Comparison of ENCODE assay signal across 8 mouse cellular contexts in the genomic region with DNA sequence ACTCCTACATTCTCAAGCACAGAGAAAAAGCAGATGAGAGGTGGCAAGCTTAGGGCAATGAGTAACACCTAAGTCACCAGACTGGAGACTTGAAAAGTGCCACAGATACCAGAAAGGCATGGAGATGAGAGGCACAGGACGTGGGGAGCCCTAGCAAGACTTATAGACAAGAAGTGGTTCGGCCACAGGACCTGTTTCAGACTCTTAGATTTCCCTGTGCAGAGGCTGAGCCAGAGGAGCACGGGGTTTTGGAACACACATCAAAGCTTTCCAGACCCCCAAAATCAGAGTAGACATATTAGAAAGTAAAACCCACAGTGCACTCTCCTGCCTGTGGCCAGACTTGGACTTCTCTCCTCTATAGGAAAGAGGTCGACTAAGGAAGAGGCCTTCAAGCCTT. TPM values are rescaled to one million over a fixed set of nuclear protein-coding genes. Genes with fewer than 3 reads are reported as not detected.
DNase-seq lines count a peak whose midpoint lies in the region.
"Not testable (repeated sequence)": the region's sequence is repeated elsewhere in the genome, so short reads cannot be mapped to it uniquely, and the experiment has no call there.

No protein-coding gene starts in this region.

- intact Hi-C loops in gastrocnemius, postnatal 36 days (cut with DNase I); left cerebral cortex, postnatal 25 days (cut with DNase I): not testable (repeated sequence)

- peak; percentile 61 for DNase-seq in NIH3T3 (ENCODE audit: low read depth)
- peak; percentile 34 to 49 for DNase-seq in cerebellum, postnatal 10 days
- peak; percentile 61 to 85 for DNase-seq in gastrocnemius, postnatal 36 days
- DNase-seq in kidney, adult 9 months = peak; percentile 58
- DNase-seq in left cerebral cortex, postnatal 25 days (ENCODE audit: low spot score in 2 of 2) = peak; percentile 71 to 75
- DNase-seq in mesoderm, embryonic 11.5 days (ENCODE audit: low read depth, low spot score) = peak; percentile 12
- peak; percentile 71 for DNase-seq in spleen, adult 18-20 months
- peak; percentile 85 for DNase-seq in urinary bladder, postnatal 25 days (ENCODE audit: low spot score)

RNA-seq across cellular contexts. Expression of a gene that starts 12.0 kb away (rescaled TPM):
- total RNA-seq in gastrocnemius, postnatal 36 days (2021) = 1 to 10 TPM; 9.3 to 9.9 TPM
- total RNA-seq in left cerebral cortex, postnatal 25 days (2021) = 10 to 100 TPM; 48.2 to 69.5 TPM

RNA-seq across cellular contexts. Expression of a gene that starts 20.9 kb away (rescaled TPM):
- 10 to 100 TPM; 26.6 to 27.9 TPM for total RNA-seq in gastrocnemius, postnatal 36 days (2021)
- 10 to 100 TPM; 68.7 to 71.5 TPM for total RNA-seq in left cerebral cortex, postnatal 25 days (2021)

Comparison
In these comparisons a context has a peak if more than half of its experiments do, and no peak if none do; other contexts are left out.
1. Peak in every context shown above with its lines: DNase-seq.
2. DNase-seq: peak in every context shown above with its lines; median percentile 85 in urinary bladder, postnatal 25 days; 73 in gastrocnemius, postnatal 36 days; 73 in left cerebral cortex, postnatal 25 days; 71 in spleen, adult 18-20 months; 61 in NIH3T3; 58 in kidney, adult 9 months; 42 in cerebellum, postnatal 10 days; 12 in mesoderm, embryonic 11.5 days.
3. RNA of a gene that starts 12.0 kb away (total RNA-seq): 48.2 to 69.5 TPM in left cerebral cortex, postnatal 25 days; 9.3 to 9.9 TPM in gastrocnemius, postnatal 36 days; every median in the first group is over 4 times any median in the second.